Mouse (Mus musculus) urinary bladder, postnatal 36 days (tissue): ENCODE results near the gene Insrr.
"Not testable (repeated sequence)": the region's sequence is repeated elsewhere in the genome, so short reads cannot be mapped to it uniquely, and the experiment has no call there.

ENCODE experiments used
- DNase-seq, 2 experiments: peaks; one replicate each; pipeline ENCODE4 v3.0.0; 2022; ENCODE audit warnings: low spot score in 2 of 2, mixed read lengths in 1 of 2

The Insrr gene

GRCm38 (mm10) chr3:87778283-87778682 is 18.5 kb upstream of the Insrr start:
- no peak for DNase-seq

DNA sequence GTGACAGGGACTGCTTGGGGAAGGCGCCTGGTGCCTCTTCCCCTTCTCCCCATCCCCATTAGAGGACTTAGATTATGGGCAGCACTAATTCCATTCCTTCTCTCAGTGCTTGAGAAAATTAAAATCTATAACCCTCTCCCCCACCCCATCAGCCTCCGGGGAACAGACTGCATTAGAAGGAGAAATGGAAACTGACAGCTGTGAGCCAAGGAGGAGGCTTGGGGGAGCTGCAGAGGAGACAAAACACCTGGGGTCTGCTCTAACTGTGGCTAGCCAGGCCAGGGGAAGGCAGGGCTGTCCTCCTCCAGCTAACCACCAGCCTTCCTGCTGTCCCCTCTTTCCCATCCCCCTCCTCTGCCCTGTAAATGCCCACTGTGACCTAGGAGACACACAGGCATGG is 17.7 kb upstream of the Insrr start:
- DNase-seq = no peak

DNA sequence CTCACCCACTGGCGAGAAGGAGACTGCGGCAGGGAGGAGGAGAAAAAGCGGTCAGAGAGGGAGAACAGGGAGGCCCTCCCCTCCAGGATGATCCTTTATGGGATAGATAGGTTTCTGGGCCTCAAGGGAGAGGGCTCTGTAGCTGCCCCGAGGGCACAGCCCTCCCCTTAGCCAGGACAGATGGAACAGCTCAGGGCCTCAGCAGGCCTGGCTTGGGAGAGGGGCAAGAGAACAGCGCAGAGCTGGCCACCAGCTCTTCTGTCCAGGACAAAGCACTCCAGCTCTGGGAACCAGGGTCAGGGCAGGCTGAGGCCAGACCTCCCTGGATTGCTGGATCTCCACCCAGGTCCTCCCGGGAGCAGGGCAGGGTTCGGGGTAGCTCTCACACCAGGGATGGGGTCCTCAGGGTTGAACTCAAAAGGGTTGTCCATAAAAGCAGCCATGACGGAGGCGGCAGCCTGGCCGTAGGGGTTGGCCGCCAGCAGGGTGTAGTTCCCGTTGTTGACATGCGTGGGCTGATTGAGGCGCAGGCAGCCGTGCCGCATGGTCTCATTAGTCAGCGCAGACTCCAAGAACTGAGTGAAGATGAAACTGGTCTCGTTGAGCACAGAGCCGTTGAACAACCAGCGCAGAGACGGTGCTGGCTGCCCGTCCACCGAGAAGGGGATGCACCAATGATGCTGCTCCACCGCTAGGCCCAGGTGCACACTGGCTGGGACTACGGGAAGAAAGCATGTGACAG is 13.3 kb upstream of the Insrr start:
- no peak for DNase-seq

DNA sequence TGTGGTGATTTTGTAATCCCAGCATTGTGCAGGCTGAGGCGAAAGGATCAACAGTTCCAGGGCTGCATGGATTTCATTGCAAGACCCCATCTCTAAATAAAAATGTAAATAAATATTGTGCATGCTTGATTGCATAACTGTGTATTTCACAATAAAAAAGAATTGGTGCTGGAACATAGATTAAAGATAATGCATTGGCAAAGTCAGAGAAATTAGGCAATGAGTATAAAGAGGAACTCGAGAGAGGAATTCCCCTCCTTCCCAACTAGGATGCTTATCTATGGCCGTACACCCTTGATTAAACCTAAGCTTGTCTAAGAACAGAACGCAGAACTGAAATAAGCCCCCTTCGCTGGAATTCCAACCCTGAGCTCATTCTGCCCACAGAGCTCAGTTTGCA is 11.6 kb upstream of the Insrr start:
- DNase-seq = no peak

GRCm38 (mm10) chr3:87785626-87786214 is 11.0 kb upstream of the Insrr start:
- no peak for DNase-seq

- DNase-seq = no peak
Measured at GRCm38 (mm10) chr3:87789248-87789647, 7.5 kb upstream of the Insrr start.

GRCm38 (mm10) chr3:87789768-87790167 is 7.0 kb upstream of the Insrr start:
- DNase-seq = no peak

GRCm38 (mm10) chr3:87794922-87795325 is 1.8 kb upstream of the Insrr start, which contains the start of gene Ntrk1:
Ntrk1 (minus strand) TSS chr3:87795162.
- DNase-seq = no peak

- DNase-seq = peak; percentile 44 to 56
Measured at GRCm38 (mm10) chr3:87795336-87796277, 1.1 kb upstream of the Insrr start.

- DNase-seq = no peak
Measured at GRCm38 (mm10) chr3:87801681-87802080, 4.9 kb downstream of the Insrr start.

- no peak for DNase-seq
Measured at GRCm38 (mm10) chr3:87804038-87804677, 7.4 kb downstream of the Insrr start.

DNA sequence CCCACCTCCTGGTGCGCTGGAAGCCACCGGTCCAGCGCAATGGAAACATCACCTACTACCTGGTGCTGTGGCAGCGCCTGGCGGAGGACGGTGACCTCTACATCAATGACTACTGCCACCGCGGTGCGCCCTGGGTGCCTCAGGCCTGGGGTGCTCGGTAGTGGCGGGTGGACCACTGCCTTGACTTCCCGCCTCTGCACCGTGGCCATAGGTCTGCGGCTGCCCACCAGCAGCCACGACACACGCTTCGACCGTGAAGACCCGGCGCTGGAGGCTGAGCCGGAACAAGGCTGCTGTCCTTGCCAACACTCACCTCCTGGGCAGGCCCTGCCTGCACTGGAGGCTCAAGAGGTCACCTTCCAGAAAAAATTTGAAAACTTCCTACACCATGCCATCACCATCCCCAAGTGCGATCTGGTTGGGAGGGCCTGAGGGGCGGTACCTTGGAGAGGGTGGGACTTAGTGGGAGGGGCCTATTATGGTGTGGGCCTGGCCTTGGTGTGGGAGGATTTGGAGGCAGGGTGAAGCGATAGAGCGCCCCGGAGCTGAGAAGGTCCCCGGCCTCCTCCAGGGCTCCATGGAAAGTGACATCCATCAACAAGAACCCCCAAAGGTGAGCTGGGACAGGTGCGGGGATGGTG is 12.7 kb downstream of the Insrr start:
- no peak for DNase-seq

GRCm38 (mm10) chr3:87811297-87811696 is 14.5 kb downstream of the Insrr start:
- DNase-seq = no peak

DNA sequence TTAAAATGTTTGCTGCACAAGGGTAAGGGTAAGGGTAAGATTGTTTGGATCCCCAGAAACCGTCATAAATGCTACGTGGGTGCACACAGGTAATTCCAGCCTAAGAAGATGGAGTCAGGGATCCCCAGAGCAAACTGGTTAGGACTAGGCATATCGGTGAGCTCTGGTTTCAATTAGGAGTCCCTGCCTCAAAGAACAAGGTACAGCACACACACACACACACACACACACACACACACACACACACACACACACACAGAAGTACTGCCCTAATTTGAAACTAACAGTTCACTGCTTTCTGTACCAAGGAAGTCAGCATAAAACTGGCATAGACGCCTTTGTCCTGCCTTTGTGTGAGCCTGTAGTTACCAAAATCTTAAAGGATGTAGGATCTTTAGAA is 15.7 kb downstream of the Insrr start:
- no peak for DNase-seq

GRCm38 (mm10) chr3:87812873-87813272 is 16.1 kb downstream of the Insrr start:
- DNase-seq = no peak

DNA sequence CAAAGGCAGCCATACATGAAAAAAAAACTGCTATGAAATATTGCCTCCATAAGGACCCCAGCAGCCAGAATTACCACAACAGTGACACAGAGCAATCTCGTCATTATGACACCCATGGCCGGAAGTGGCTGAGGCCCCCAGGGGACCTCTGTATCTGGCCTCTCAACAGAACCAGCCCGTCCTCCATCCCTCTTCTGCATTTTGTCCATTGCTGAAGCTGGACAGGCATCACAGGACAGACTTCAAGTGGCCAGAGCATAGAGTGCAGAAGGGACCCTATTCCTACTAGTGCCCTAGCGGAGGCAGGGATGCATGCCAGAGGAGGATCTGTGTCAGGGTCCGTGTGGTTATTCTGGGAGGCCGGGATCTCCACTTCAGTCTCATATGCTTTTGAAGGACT is 19.4 kb downstream of the Insrr start:
- DNase-seq = no peak

DNA sequence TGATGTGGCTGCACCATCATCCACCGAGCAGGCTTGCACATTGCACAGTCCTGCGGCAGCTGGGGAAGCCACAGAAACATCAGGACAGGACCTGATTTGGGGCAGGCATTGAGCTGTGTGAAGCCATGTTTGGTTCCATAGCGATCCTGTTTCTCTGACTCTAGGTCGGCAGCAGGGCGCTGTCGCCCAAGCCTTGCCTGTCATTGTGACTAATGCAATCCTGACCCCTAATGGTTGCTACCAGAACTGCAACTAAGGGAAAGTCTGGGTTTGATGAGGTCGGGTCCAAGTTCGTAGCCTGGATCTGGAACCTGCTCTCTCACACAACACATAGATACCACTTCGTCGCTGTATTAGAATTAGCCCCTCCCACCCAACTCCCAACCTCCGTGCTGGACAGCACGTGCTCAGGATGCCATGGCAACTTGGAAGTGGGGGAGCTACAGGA is 19.9 kb downstream of the Insrr start:
- peak; percentile 58 to 70 for DNase-seq

DNA sequence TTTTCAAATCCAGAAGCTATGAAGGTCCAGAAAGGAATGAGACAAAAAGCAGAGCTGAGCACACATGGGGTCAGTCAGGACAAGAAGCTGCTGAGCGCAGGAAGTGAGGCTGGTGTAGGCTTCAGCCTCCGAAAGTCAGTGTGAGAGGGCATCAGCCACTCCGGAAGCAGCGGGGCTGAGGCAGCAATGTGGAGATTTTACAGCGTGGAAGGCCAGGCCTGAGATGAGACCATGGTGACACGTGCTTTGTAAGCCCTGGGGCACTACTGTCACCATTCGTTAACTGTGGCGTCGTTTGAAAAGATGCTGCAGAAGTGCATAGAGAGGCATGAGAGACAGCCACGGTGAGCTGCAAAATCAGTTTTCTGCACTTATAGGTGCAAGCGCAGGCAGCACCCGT is 21.5 kb downstream of the Insrr start:
- DNase-seq = no peak

- not testable (repeated sequence) for DNase-seq
Measured at GRCm38 (mm10) chr3:87824206-87824605, 27.5 kb downstream of the Insrr start, which contains the start of gene Pear1. Pear1 (minus strand) TSS chr3:87824306.

DNA sequence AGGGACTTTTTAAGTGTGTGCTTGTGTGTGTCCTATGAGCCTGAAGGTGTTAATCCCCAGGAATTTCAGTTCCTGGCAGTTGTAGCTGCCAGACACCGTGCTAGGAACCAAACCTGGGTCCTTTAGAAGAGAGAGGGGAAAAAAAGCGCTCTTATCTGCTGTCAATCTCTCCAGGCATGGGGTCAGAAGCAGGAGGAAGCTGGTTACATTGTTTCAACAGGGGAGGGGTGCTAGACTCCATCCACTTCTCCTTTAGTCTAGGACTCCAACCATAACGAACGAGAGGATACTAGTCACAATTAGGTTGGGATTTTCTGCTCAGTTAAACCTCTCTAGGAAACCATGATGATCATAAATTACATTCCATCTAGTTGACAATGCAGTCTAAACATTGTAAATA is 31.7 kb downstream of the Insrr start:
- DNase-seq = no peak

GRCm38 (mm10) chr3:87829025-87829424 is 32.3 kb downstream of the Insrr start:
- DNase-seq = no peak
